Mouse (Mus musculus) hindbrain, embryonic 15.5 days (tissue): ENCODE data around the gene Cwc25. TPM values are rescaled to one million over a fixed set of nuclear protein-coding genes. Genes with fewer than 3 reads are reported as not detected.
"Not testable (repeated sequence)": the region's sequence is repeated elsewhere in the genome, so short reads cannot be mapped to it uniquely, and the experiment has no call there.

Experiments
- ATAC-seq: fragments of 200-750 bp; cut with Nextera tagmentation; 2 replicates; pipeline ENCODE4 v1.8.0; 2017; ENCODE audit warnings: low read depth, moderate number of reproducible peaks, moderate TSS enrichment; ENCODE audit not compliant: low FRiP score
- H3K27ac ChIP-seq: fragments of 300-500 bp; sonication (generic); replicated peaks from 2 replicates; pipeline ENCODE4 v1.5.1; 2015; ENCODE audit warnings: mild to moderate bottlenecking, inconsistent platforms
- H3K27me3 ChIP-seq: fragments of 300-500 bp; sonication (generic); 2 replicates; pipeline ENCODE4 v1.6.1; 2015; ENCODE audit warnings: control low read depth, inconsistent platforms
- H3K36me3 ChIP-seq: fragments of 300-500 bp; sonication (generic); 2 replicates; pipeline ENCODE4 v1.6.1; 2015; ENCODE audit warnings: control low read depth, inconsistent platforms
- H3K4me1 ChIP-seq: fragments of 300-500 bp; sonication (generic); replicated peaks from 2 replicates; pipeline ENCODE4 v1.6.1; 2015; ENCODE audit warnings: control low read depth, inconsistent platforms
- H3K4me2 ChIP-seq: fragments of 300-500 bp; sonication (generic); 2 replicates; pipeline ENCODE4 v1.6.1; 2015; ENCODE audit warnings: moderate library complexity, mild to moderate bottlenecking, inconsistent platforms
- H3K4me3 ChIP-seq: fragments of 300-500 bp; sonication (generic); 2 replicates; pipeline ENCODE4 v1.5.1; 2015; ENCODE audit warnings: mild to moderate bottlenecking, inconsistent platforms
- H3K9ac ChIP-seq: fragments of 300-500 bp; sonication (generic); 2 replicates; pipeline ENCODE4 v1.6.1; 2015; ENCODE audit warnings: inconsistent platforms
- H3K9me3 ChIP-seq: fragments of 300-500 bp; sonication (generic); 2 replicates; pipeline ENCODE4 v1.6.1; 2016; ENCODE audit warnings: control low read depth, inconsistent platforms
- WGBS: fragments of 180-500 bp; shearing (Covaris S2); methylation state at CpG from one replicate; pipeline ENCODE4 v1.1.7; 2015; 5-methylcytosine and 5-hydroxymethylcytosine counted together
- polyA plus RNA-seq: library from polyadenylated mRNA; unstranded; fragments of >200 nt; fragmentation: Nextera tagmentation; extraction: Ambion mirVana; gene quantifications from 2 replicates; pipeline ENCODE4 v1.2.1, GENCODE M21; 2015

Cwc25 gene
- polyA plus RNA-seq, 1 experiment from 2014 or later = 16.2 TPM

DNA sequence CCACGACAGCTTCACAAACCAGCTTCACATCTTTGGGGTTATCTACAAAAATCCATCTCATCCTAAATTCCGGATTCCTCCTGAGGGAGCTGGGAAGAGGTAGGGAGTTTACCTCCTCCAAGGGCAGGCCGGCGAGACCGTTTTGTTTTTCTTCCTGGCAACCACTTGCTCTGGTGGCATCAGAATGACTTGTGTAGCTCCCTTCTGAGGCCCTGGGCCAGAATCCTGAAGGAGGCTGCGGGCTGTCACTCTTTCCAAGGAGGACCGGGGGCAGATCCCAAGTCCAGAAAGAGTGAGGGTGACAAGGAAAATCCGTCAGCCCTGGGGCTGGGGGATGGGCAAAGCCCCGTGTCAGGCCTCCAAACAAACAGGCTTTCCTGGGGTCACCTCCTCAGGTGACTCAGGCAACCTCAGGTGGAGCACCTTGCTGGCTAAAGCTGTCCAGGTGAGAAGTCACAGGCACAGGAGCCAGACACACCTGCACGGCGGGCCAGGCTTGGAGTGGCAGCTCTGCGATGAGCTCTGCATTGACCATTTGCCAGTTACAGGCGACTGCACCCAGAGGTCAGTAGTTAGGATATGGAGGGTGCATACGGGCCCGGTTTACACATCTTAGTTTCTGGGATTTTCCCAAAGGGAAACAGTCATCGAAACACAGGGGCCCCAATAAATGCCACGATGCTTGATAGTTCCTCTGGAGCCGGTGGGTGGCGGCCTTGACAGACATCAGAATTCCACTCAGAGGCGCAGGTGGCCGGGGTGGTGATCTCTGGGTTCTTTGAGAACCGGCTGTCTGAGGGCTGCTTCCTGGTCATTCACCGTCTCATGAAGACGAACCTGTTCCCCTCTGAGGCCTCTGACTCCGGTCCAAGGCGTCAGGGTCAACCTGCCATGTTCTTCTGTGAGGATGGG, 48.7 kb downstream of the Cwc25 start:
- Histone ChIP-seq H3K4me3 (no peak overlapping the region), H3K9me3 (no peaks in the 10 kb centered on the region), H3K4me1 (no peaks in the 10 kb centered on the region), H3K27me3 (no peaks in the 10 kb centered on the region), H3K27ac (no peak overlapping the region), H3K4me2 (no peak overlapping the region), H3K36me3 (peaks cover 73% of the 10 kb centered on the region), H3K9ac (no peak overlapping the region)
- ATAC-seq = no peak
- WGBS = 90% methylated on average over 26 of the region's 26 CpGs

DNA sequence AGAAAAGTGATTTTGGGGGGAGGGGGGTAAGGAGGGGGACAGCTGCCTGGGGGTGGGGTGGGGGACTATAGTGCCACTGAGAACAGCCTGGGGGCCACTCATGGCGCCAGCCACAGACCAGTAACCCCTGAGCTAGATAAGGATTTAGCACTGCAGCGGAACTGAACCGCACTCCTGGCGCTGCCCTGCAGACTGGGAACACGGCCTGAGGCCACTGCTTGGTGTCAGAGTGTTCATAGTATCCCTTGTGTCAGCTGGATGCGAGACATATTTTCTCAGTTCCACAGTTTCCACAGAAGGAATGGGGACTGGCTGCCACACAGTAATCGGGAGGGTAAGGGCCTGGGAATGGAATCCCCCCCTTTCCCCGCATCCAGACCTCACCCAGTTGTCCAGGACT, 50.3 kb downstream of the Cwc25 start:
- Histone ChIP-seq H3K4me2 (no peak overlapping the region), H3K27me3 (no peaks in the 10 kb centered on the region), H3K27ac (no peak overlapping the region), H3K9ac (no peak overlapping the region), H3K4me3 (no peak overlapping the region), H3K36me3 (peaks cover 66% of the 10 kb centered on the region), H3K4me1 (no peaks in the 10 kb centered on the region), H3K9me3 (no peaks in the 10 kb centered on the region)
- WGBS = 94% methylated on average over 8 of the region's 8 CpGs
- ATAC-seq = no peak

DNA sequence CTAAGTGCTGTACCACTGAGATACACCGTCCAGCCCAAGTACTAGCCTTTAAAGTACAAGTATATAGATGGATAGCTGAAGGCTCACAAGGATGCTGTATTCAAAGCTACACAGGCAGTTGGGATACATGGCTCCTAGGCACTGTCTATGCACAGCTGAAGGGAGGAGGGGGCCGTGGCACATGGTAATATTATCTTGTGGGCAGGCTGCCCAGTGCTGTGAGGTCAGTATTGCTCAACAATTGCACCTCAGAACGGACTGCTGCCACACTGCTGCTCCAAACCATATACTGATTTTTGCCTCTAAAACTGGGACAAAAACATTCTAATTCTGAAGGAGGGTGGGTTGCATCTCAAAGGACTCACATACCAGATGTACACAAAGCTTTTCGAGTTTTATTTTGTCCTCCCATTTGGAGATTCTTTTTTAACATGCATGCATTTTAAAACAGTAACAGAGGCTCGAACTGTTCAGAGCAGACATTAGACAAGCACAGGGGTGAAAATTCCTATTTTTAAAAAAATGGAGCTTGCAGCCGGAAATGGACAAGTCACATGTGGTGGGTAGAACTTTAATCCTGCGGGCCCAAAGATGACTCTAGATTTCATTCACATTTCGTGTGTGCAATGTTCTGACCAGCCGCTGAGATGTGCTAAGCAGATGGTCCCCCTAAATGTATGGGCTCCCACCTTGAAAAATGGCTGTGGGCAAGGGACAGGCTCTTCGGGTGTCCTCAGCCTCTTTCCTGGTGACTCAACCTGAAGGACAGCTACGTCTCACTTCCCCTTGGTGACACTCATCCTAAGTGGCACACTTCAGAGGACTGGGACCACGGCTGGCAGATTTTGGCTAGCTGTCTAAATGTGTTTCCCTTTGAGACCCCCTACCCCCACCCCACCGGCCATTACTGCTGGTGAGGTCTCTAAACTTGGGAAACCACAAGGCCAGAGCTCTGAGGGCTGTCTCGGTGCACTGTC, 51.3 kb downstream of the Cwc25 start:
- Histone ChIP-seq H3K27ac (no peak overlapping the region), H3K4me2 (no peak overlapping the region), H3K4me1 (no peaks in the 10 kb centered on the region), H3K4me3 (no peak overlapping the region), H3K9me3 (no peaks in the 10 kb centered on the region), H3K9ac (no peak overlapping the region), H3K36me3 (peaks cover 57% of the 10 kb centered on the region), H3K27me3 (no peaks in the 10 kb centered on the region)
- WGBS = 90% methylated on average over 14 of the region's 14 CpGs
- 0 out of 2 replicates have a peak, but pooled peaks have one; percentile 10 for ATAC-seq

DNA sequence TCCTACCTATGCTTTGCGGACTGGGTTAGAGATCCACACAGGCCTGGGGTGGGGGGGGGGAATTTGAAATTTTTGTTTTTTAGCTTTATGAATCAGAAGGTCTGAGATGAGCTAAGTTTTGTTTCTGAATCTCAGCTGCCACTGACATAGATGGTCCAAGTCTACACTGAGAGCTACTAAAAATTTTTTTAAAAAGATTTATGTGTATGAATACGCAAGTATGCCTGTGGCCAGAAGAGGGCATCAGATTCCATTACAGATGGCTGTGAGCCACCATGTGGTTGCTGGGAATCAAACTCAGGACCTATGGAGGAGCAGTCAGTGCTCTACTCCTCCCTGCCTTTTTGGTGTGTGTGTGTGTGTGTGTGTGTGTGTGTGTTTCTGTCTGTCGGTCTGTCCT, 52.0 kb downstream of the Cwc25 start:
- no peak overlapping the region for H3K4me2 ChIP-seq
- ATAC-seq = no peak
- H3K4me3 ChIP-seq = no peak overlapping the region
- 94% methylated on average over 3 of the region's 3 CpGs for WGBS
- no peak overlapping the region for H3K9ac ChIP-seq
- peaks cover 50% of the 10 kb centered on the region for H3K36me3 ChIP-seq
- no peak overlapping the region for H3K27ac ChIP-seq
- H3K4me1 ChIP-seq = no peaks in the 10 kb centered on the region
- no peaks in the 10 kb centered on the region for H3K27me3 ChIP-seq
- H3K9me3 ChIP-seq = no peaks in the 10 kb centered on the region

DNA sequence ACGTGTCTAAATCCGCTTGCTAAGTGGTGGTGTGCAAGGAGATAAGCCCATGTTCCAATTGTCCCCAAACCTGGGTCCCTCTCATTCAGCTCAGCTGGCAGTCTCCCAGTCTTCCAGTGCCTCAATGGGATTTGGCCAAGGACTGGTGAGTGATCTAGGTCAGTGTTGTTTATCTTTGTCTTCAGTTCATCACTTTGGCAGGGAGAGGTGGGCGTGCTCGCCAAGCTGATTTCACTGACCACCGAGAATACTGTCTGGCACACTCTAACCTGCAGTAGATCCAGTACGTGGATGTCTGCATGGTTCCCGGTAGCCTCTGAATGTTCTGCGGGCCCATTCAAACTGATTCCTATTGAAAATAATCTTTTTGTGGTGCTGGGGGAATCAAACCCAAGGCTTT, 52.5 kb downstream of the Cwc25 start:
- H3K27ac ChIP-seq = no peak overlapping the region
- 83% methylated on average over 8 of the region's 8 CpGs for WGBS
- H3K4me3 ChIP-seq = no peak overlapping the region
- H3K4me1 ChIP-seq = no peaks in the 10 kb centered on the region
- no peaks in the 10 kb centered on the region for H3K27me3 ChIP-seq
- no peak overlapping the region for H3K9ac ChIP-seq
- peaks cover 47% of the 10 kb centered on the region for H3K36me3 ChIP-seq
- ATAC-seq = no peak
- H3K4me2 ChIP-seq = no peak overlapping the region
- H3K9me3 ChIP-seq = no peaks in the 10 kb centered on the region

DNA sequence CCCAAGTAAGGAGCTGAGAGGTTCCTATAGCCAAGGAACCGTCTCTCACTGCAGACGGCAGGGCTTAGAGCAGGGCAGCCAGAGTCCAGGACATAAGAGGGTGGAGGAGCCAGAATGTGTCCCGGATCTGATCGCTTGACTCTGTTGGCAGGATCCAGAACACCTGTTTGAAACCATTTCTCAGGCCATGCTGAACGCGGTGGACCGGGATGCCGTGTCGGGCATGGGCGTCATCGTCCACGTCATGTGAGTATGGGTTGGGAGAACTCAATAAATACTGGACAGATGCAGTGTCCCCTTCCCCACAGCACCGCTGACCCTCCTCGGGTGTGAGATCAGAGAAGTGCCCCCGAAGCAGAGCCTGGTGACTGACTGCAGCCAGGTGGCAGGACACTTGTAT, 54.1 kb downstream of the Cwc25 start:
- H3K27me3 ChIP-seq = no peaks in the 10 kb centered on the region
- no peaks in the 10 kb centered on the region for H3K4me1 ChIP-seq
- H3K36me3 ChIP-seq = peaks cover 40% of the 10 kb centered on the region
- no peaks in the 10 kb centered on the region for H3K9me3 ChIP-seq
- no peak overlapping the region for H3K4me2 ChIP-seq
- no peak for ATAC-seq
- H3K27ac ChIP-seq = no peak overlapping the region
- H3K4me3 ChIP-seq = no peak overlapping the region
- no peak overlapping the region for H3K9ac ChIP-seq
- 95% methylated on average over 15 of the region's 15 CpGs for WGBS

DNA sequence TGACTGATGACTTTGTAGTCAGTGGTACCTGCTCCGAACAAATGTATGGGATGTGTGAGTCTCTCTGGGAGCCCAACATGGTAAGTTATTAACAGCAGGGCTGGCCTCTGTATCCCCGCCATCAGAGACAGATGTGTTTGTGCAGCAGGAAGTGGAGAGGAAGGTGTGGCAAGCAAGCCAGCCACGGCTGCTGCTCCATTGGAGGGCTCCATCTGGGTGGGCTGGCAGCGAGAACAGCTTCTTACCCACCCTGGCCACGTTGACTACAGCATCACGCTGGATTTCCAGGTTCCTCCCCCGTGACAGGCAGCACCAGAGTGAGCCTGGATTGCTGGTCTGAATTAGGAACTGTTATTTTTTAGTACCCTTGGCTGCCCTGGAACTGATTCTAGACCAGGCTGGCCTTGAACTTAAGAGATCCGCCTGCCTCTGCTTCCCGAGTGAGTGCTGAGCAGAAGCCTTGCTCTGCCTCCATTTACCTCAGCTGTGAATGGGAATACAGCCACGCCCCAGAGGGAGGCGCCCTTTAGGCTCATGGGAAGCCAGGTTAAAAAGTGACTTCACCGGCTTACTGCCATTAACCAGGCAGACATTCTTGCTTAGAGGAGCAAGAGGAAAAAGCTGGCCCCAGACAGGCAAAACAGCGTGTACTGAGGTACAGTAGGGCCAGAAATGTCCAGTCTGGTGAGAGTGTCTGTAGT, 55.0 kb downstream of the Cwc25 start:
- no peak for ATAC-seq
- WGBS = 86% methylated on average over 13 of the region's 13 CpGs
- peaks cover 42% of the 10 kb centered on the region; the same call in 1 of the 2 replicates for H3K36me3 ChIP-seq

DNA sequence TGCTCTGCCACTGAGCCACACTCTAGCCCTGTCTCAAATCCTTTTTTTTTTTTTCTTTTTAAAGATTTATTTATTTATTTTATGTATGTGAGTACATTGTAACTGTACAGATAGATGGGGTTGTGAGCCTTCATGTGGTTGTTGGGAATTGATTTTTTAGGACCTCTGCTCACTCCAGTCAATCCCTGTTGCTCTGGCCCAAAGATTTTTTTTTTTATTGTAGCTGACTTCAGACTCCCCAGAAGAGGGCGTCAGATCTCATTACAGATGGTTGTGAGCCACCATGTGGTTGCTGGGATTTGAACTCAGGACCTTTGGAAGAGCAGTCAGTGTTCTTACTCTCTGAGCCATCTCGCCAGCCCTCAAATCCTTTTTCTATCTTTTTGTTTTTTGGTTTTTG, 56.3 kb downstream of the Cwc25 start:
- ATAC-seq, H3K4me3 ChIP-seq, H3K9me3 ChIP-seq, H3K4me2 ChIP-seq, H3K27me3 ChIP-seq, H3K9ac ChIP-seq, H3K27ac ChIP-seq, H3K4me1 ChIP-seq: not testable (repeated sequence)
- 90% methylated on average over 2 of the region's 2 CpGs for WGBS
- peaks cover 42% of the 10 kb centered on the region; the same call in 1 of the 2 replicates for H3K36me3 ChIP-seq

More for the DNA sequence above, 55.0 kb downstream of the Cwc25 start:
- Histone ChIP-seq H3K9ac (no peak overlapping the region), H3K27me3 (no peaks in the 10 kb centered on the region), H3K4me1 (no peaks in the 10 kb centered on the region), H3K4me3 (no peak overlapping the region), H3K27ac (no peak overlapping the region), H3K4me2 (no peak overlapping the region), H3K9me3 (no peaks in the 10 kb centered on the region)

DNA sequence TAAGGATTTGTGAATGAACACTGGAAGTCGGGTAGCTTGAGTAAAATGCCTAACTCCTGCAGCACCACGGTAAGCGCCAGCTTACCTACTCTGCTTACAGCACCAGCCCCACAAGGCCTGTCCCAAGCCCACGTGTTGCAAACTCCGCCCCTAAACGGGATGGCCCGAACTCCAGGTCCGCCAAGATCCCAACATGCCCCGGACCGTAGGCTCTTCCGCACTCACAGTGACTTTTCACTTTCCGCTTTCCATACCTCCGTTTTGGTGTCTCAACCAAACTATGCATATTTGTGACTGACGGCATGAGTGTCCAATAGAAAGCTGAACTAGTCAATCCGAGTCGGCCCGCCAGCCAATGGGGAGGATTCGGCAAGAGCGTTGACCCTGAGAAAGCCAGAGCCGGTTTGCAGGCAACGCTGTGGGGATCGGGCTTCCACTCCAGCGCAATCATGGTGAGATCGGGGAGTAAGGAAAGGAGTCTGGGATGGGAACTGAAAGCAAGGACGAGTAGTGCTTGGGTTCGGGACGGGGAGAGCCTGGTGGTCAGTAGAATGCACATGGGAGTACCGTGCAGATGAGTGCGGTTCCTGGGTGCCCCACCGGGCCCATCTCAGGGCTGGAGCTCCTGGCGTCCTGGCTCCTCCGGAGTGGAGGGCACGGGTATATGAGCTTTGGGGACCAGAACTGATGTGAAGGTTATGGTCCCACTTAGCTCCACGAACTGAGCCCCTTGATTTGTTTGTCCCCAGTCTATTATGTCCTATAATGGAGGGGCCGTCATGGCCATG, 63.1 kb downstream of the Cwc25 start, which contains the start of gene Psmb3:
TSS of gene Psmb3 (plus strand) at position 361 of the 788 bp plus-strand sequence.
- Histone ChIP-seq H3K27ac (peak within 1 kb of the TSS; percentile 94), H3K4me3 (peak within 1 kb of the TSS; percentile 91), H3K36me3 (peaks cover 18% of the 10 kb centered on the region; the same call in 1 of the 2 replicates), H3K4me2 (peak within 1 kb of the TSS; percentile 92), H3K27me3 (no peaks in the 10 kb centered on the region), H3K9ac (peak within 1 kb of the TSS; percentile 77), H3K4me1 (peaks cover 30% of the 10 kb centered on the region), H3K9me3 (no peaks in the 10 kb centered on the region)
- peak; percentile 90 for ATAC-seq
- WGBS = under 1% methylated on average over 35 of the region's 35 CpGs

DNA sequence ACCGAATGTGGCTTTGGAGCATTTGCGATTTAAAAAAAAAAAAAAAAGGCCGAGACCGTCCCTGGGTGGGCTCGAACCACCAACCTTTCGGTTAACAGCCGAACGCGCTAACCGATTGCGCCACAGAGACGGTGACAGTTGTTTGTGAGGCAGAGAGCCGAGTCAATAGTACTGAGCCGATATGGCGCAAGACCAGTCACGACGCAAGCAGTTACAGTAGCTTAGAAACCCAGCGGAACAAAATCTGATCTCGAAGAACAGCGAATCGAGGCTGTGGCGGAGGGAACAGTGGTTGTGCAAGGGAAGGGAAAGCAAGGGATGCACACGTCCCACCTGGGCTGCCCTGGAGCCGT, 64.0 kb downstream of the Cwc25 start:
- H3K4me3 ChIP-seq = peak overlapping the region; percentile 91
- no peaks in the 10 kb centered on the region for H3K27me3 ChIP-seq
- peak overlapping the region; percentile 94 for H3K27ac ChIP-seq
- H3K9me3 ChIP-seq = no peaks in the 10 kb centered on the region
- H3K4me1 ChIP-seq = peaks cover 36% of the 10 kb centered on the region
- peak overlapping the region; percentile 77 for H3K9ac ChIP-seq
- peak overlapping the region; percentile 92 for H3K4me2 ChIP-seq
- H3K36me3 ChIP-seq = peaks cover 11% of the 10 kb centered on the region; the same call in 1 of the 2 replicates
- 0 out of 2 replicates have a peak, but pooled peaks have one; percentile 0 for ATAC-seq
- WGBS = 0% methylated on average over 24 of the region's 24 CpGs
